Mouse (Mus musculus) liver, adult 2 months (tissue): ENCODE measurements around the gene Ccdc65. TPM values are rescaled to one million over a fixed set of nuclear protein-coding genes. Genes with fewer than 3 reads are reported as not detected.

ENCODE experiments used
- DNase-seq: peaks from one replicate; pipeline ENCODE4 v3.0.0-alpha.2; 2011; ENCODE audit warnings: low read depth, low spot score; ENCODE audit errors: extremely low read depth
- H3K27ac ChIP-seq: fragments of 200-500 bp; replicated peaks from 2 replicates; pipeline ENCODE4 v1.5.1; 2012; ENCODE audit warnings: low read depth, mild to moderate bottlenecking, control low read depth, inconsistent platforms, low read length; ENCODE audit not compliant: insufficient read depth
- H3K27me3 ChIP-seq: fragments of 200-500 bp; 2 replicates; pipeline ENCODE4 v1.6.1; 2012; ENCODE audit warnings: mild to moderate bottlenecking, moderate library complexity, low read length, inconsistent platforms; ENCODE audit not compliant: control insufficient read depth, insufficient read depth
- H3K36me3 ChIP-seq: fragments of 200-500 bp; 2 replicates; pipeline ENCODE4 v1.6.1; 2012; ENCODE audit warnings: low read length, inconsistent platforms; ENCODE audit not compliant: control insufficient read depth, insufficient read depth
- H3K4me1 ChIP-seq: fragments of 200-500 bp; 2 replicates; pipeline ENCODE4 v1.6.1; 2011; ENCODE audit warnings: low read length; ENCODE audit not compliant: control insufficient read depth, insufficient read depth
- H3K4me3 ChIP-seq: fragments of 200-500 bp; 2 replicates; pipeline ENCODE4 v1.5.1; 2011; ENCODE audit warnings: low read depth, mild to moderate bottlenecking, control low read depth, low read length, moderate library complexity; ENCODE audit not compliant: insufficient read depth
- H3K79me2 ChIP-seq: fragments of 200-500 bp; 2 replicates; pipeline ENCODE4 v1.6.1; 2012; ENCODE audit warnings: inconsistent platforms, mild to moderate bottlenecking, low read length, moderate library complexity; ENCODE audit not compliant: control insufficient read depth, insufficient read depth
- H3K9ac ChIP-seq: fragments of 200-500 bp; 2 replicates; pipeline ENCODE4 v1.6.1; 2012; ENCODE audit warnings: low read depth, mild to moderate bottlenecking, control low read depth, inconsistent platforms, low read length
- CTCF ChIP-seq: fragments of 200-500 bp; IDR thresholded peaks from 2 replicates; pipeline ENCODE4 v1.5.1; 2011; ENCODE audit warnings: low read depth, low read length, control low read depth
- POLR2A ChIP-seq: fragments of 200-500 bp; IDR thresholded peaks from 2 replicates; pipeline ENCODE4 v1.6.1; 2011; ENCODE audit warnings: low read length, control low read depth; ENCODE audit not compliant: insufficient read depth; ENCODE audit errors: extremely low read depth
- WGBS: fragments of 180-500 bp; shearing (Covaris S2); methylation state at CpG from one replicate; pipeline ENCODE4 v1.1.7; 2018; 5-methylcytosine and 5-hydroxymethylcytosine counted together
- polyA plus RNA-seq: library from polyadenylated mRNA; depleted of rRNA; stranded (reverse); fragments of >200 nt; gene quantifications from 2 replicates; pipeline ENCODE4 v1.2.3, GENCODE M21; 2012; rRNA removed
- total RNA-seq: library from RNA; depleted of rRNA; stranded (reverse); fragments of >200 nt; gene quantifications from 2 replicates; pipeline ENCODE4 v1.2.3, GENCODE M21; 2014; rRNA removed

Gene Ccdc65
- total and polyA plus RNA-seq, 2 experiments, result not detected

DNA sequence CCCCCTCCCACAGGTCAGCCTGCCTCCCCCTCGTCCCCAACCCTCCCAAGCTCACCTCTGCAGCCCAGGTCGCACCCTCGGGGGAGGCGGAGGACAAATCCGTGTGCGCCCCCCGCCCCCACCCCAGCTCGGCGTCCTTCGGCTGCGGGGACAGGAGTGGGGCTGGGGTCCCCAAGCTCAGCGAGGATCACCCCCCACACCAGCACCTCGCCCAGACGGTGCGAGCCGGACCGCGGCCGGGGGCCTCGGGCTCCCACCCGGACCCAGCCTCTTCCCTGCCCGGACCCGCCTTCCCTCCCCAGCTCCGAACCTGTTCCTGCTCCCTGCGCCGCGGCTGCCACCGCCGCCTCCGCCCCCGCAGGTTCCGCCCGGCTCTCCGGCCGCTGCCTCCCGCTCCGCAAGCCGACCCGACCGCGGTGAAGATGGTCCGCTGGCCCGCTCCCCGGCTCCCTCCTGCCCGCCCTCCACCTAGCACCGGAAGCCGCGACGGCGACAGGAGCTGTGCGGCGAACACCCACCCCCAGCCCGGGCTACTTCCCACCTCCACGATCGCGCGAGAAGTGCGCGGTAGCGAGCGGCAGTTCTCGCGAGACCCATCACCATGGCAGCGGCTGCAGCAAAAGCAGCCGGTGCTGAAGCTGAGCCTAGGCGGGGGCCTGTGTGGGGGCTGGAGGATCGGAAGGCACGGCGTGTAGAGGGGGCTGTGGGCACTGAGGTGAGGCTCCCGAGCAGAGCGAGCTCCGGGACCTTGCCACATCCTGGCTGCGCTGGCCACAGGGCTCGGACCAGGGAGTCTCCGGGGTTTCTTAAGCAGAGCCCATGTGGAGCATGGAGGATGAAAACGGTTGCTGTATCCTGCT lies 54.9 kb downstream of the Ccdc65 start, which contains the start of gene Arf3:
Gene Arf3 (minus strand): TSS at position 545 of the 860 bp plus-strand sequence.
- peak within 1 kb of the TSS; percentile 94 for H3K4me3 ChIP-seq
- TF ChIP-seq CTCF (no peak), POLR2A (peak; percentile 86)
- peak; percentile 68 for DNase-seq

DNA sequence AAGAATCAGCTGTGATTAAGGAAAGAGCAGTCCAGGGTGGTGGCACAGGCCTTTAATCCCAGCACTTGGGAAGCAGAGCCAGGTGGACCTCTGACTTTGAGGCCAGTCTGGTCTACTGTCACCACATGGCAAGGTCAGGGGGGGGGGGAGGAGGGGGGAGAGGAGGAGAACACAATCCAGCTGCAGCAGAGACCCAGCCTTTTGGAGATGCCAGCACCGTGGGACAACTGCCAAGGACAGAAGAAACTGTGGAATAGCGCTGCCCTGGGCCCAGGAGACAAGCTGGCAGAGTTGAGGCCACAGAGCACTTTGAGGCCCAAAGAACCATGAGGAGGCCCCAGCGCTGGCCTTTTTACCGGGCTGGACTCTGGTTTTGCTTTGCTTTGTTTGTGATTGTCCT lies 57.9 kb downstream of the Ccdc65 start:
- TF ChIP-seq CTCF, result no peak
- TF ChIP-seq POLR2A, result no peak
- Histone ChIP-seq H3K79me2 (peaks cover 19% of the 10 kb centered on the region), H3K9ac (no peak overlapping the region), H3K4me1 (peaks cover 3% of the 10 kb centered on the region), H3K36me3 (no peaks in the 10 kb centered on the region), H3K4me3 (no peak overlapping the region), H3K27me3 (no peaks in the 10 kb centered on the region), H3K27ac (no peak overlapping the region)
- 68% methylated on average over 4 of the region's 4 CpGs for WGBS
- no peak for DNase-seq

More for the DNA sequence above, 54.9 kb downstream of the Ccdc65 start, which contains the start of gene Arf3:
- no peaks in the 10 kb centered on the region for H3K36me3 ChIP-seq
- peak within 1 kb of the TSS; percentile 96 for H3K9ac ChIP-seq
- H3K79me2 ChIP-seq, result peaks cover 28% of the 10 kb centered on the region
- 1% methylated on average over 66 of the region's 76 CpGs for WGBS
- no peaks in the 10 kb centered on the region for H3K27me3 ChIP-seq
- H3K4me1 ChIP-seq, result peaks cover 3% of the 10 kb centered on the region
- H3K27ac ChIP-seq, result peak within 1 kb of the TSS; percentile 54

DNA sequence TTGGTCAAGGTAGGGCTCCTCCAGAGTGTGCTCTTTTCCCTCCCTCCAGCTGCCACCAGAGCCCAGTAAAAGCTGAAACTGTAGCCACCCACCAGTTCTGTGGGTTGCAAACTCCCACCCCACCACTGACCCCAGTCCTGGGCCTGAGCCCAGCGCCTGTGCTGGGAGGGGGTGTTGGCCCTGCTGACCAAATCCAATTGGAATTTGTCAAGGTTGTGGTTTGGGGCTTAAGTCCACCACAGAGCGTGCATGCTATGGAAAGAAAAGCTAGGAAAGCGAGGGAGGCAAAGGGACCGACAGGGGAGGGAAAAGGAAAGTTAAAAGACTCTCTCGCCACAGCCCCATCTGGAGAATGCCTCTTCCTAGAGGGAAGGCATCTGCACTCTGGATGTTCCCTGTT lies 60.3 kb downstream of the Ccdc65 start:
- peaks cover 10% of the 10 kb centered on the region for H3K4me1 ChIP-seq
- TF ChIP-seq CTCF, result no peak
- 0 out of 2 replicates have a peak, but pooled peaks cover 4% of the 10 kb centered on the region for H3K27me3 ChIP-seq
- no peak overlapping the region for H3K4me3 ChIP-seq
- WGBS, result 74% methylated on average over 5 of the region's 5 CpGs
- H3K27ac ChIP-seq, result no peak overlapping the region
- H3K79me2 ChIP-seq, result no peaks in the 10 kb centered on the region
- no peaks in the 10 kb centered on the region for H3K36me3 ChIP-seq
- no peak for DNase-seq
- no peak overlapping the region for H3K9ac ChIP-seq

DNA sequence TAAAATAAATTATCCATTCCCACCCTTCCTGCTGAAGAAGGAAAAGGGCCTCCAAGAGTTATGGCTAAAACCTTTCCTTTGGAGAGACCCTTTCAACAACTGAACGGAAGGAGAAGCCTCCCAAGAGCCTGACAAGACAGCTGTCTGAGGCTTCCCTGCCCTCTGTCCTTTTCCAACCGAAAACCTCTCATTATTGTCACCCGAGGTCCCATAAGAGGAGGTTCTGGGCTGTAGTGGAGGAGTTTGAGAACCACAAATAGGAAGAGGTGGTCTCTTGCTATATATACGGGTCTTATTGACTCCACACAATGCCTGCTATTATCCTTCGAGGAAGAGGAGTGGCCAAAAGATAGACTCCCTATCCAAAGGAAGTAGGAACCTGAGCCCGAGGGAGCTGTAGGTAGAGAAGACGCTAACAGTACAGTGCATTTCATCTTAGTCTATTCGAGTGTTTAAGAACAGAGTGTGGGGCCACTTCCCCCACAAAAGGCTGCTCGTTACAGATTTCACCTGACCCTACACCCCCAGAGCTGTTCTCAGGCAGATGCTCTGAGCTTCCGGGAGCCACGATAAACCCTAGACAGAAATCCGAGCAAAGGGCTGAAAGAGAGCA lies 63.9 kb downstream of the Ccdc65 start:
- Histone ChIP-seq H3K4me1 (peaks cover 7% of the 10 kb centered on the region; the same call in 1 of the 2 replicates), H3K27me3 (peaks cover 12% of the 10 kb centered on the region), H3K79me2 (no peaks in the 10 kb centered on the region), H3K9ac (no peak overlapping the region), H3K4me3 (no peak overlapping the region), H3K36me3 (no peaks in the 10 kb centered on the region), H3K27ac (no peak overlapping the region)
- WGBS, result 25% methylated on average over 12 of the region's 12 CpGs
- TF ChIP-seq CTCF (no peak), POLR2A (no peak)
- DNase-seq, result no peak

DNA sequence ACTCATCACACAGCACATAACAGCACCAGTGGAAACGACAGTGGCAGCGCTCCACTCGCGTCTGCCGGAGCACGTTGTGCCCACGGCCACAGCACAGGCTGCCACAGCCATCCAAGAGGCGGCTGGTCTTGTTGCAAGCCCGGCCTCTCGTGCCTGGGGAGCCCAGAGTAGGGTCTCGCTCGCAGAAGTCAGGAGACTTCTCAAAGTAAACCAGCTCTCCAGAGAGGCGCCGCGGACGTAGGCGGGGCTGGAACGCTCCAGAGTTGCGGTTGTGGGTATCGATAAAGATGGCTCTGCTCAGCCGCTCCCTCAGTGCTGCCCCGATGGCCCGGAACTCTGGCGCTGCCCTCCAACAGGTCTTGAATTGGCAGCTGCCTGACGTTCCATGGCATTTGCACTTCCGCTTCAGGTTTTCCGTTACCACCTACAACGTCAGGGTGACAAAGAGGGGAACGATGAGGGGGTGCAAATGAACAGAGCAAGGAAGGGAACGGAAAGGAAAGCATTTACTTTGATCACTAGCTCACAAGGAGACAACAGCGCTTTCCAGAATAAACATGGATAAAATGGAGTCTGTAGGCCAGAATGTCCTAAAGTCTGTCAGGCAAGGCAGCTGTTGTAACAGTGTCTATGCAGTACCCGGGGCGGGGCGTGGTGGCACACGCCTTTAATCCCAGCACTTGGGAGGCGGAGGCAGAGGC lies 64.7 kb downstream of the Ccdc65 start:
- H3K79me2 ChIP-seq, result no peaks in the 10 kb centered on the region
- TF ChIP-seq CTCF, result no peak
- no peak for TF ChIP-seq POLR2A
- peak; percentile 15 for DNase-seq
- H3K27ac ChIP-seq, result no peak overlapping the region
- H3K4me1 ChIP-seq, result peaks cover 7% of the 10 kb centered on the region; the same call in 1 of the 2 replicates
- peak overlapping the region; percentile 50; the same call in 1 of the 2 replicates for H3K9ac ChIP-seq
- H3K4me3 ChIP-seq, result peak overlapping the region; percentile 35; the same call in 1 of the 2 replicates
- H3K27me3 ChIP-seq, result peaks cover 19% of the 10 kb centered on the region
- 5% methylated on average over 36 of the region's 36 CpGs for WGBS
- no peaks in the 10 kb centered on the region for H3K36me3 ChIP-seq

Other genes starting within 250 kb of the Ccdc65 start
- gene OR5BS1P, start 238.3 kb upstream of the Ccdc65 start, total RNA-seq, result not detected in 2 replicates
- not detected in 2 replicates for gene OR5BS1P, start 238.3 kb upstream of the Ccdc65 start, polyA plus RNA-seq
- not detected in 2 replicates for gene Lalba, start 225.5 kb upstream of the Ccdc65 start, total RNA-seq
- not detected in 2 replicates for gene Lalba, start 225.5 kb upstream of the Ccdc65 start, polyA plus RNA-seq
- gene Olfr279, start 215.8 kb upstream of the Ccdc65 start, total RNA-seq, result not detected in 2 replicates
- gene Olfr279, start 215.8 kb upstream of the Ccdc65 start, polyA plus RNA-seq, result not detected in 2 replicates
- 17.9 and 22.2 TPM in 2 replicates for gene Kansl2, start 173.9 kb upstream of the Ccdc65 start, total RNA-seq
- 18.0 and 21.9 TPM in 2 replicates for gene Kansl2, start 173.9 kb upstream of the Ccdc65 start, polyA plus RNA-seq
- 13.5 and 13.8 TPM in 2 replicates for gene Ccnt1, start 137.3 kb upstream of the Ccdc65 start, total RNA-seq
- 5.4 and 7.4 TPM in 2 replicates for gene Ccnt1, start 137.3 kb upstream of the Ccdc65 start, polyA plus RNA-seq
- not detected in 2 replicates for gene 4930415O20Rik, start 137.2 kb upstream of the Ccdc65 start, total RNA-seq
- not detected in 2 replicates for gene 4930415O20Rik, start 137.2 kb upstream of the Ccdc65 start, polyA plus RNA-seq
- 8.9 and 11.8 TPM in 2 replicates for gene Adcy6, start 98.1 kb upstream of the Ccdc65 start, total RNA-seq
- gene Adcy6, start 98.1 kb upstream of the Ccdc65 start, polyA plus RNA-seq, result 13.7 and 16.3 TPM in 2 replicates
- 0.27 and 0.28 TPM in 2 replicates for gene Cacnb3, start 77.4 kb upstream of the Ccdc65 start, total RNA-seq
- 0.75 and 0.86 TPM in 2 replicates for gene Cacnb3, start 77.4 kb upstream of the Ccdc65 start, polyA plus RNA-seq
- 27.6 and 33.9 TPM in 2 replicates for gene Ddx23, start 45.3 kb upstream of the Ccdc65 start, total RNA-seq
- gene Ddx23, start 45.3 kb upstream of the Ccdc65 start, polyA plus RNA-seq, result 15.4 and 18.8 TPM in 2 replicates
- gene Rnd1, start 30.7 kb upstream of the Ccdc65 start, total RNA-seq, result 20.0 and 23.2 TPM in 2 replicates
- gene Rnd1, start 30.7 kb upstream of the Ccdc65 start, polyA plus RNA-seq, result 7.4 and 21.3 TPM in 2 replicates
- 22.4 and 26.6 TPM in 2 replicates for gene Fkbp11, start 20.0 kb downstream of the Ccdc65 start, total RNA-seq
- 12.2 and 22.4 TPM in 2 replicates for gene Fkbp11, start 20.0 kb downstream of the Ccdc65 start, polyA plus RNA-seq
- 10.5 and 14.0 TPM in 2 replicates for gene Arf3, start 55.0 kb downstream of the Ccdc65 start, total RNA-seq
- gene Arf3, start 55.0 kb downstream of the Ccdc65 start, polyA plus RNA-seq, result 41.3 and 43.0 TPM in 2 replicates
- gene Wnt10b, start 69.9 kb downstream of the Ccdc65 start, total RNA-seq, result 0.47 TPM in 1 of 2 replicates, not detected in the other
- not detected in 2 replicates for gene Wnt10b, start 69.9 kb downstream of the Ccdc65 start, polyA plus RNA-seq
- not detected in 2 replicates for gene Wnt1, start 81.7 kb downstream of the Ccdc65 start, total RNA-seq
- not detected in 2 replicates for gene Wnt1, start 81.7 kb downstream of the Ccdc65 start, polyA plus RNA-seq
- 0.13 TPM in 1 of 2 replicates, not detected in the other for gene Ddn, start 101.3 kb downstream of the Ccdc65 start, total RNA-seq
- gene Ddn, start 101.3 kb downstream of the Ccdc65 start, polyA plus RNA-seq, result not detected in 2 replicates
- gene Prkag1, start 123.3 kb downstream of the Ccdc65 start, total RNA-seq, result 40.1 and 41.4 TPM in 2 replicates
- 35.6 and 37.7 TPM in 2 replicates for gene Prkag1, start 123.3 kb downstream of the Ccdc65 start, polyA plus RNA-seq
- 6.6 and 10.1 TPM in 2 replicates for gene Kmt2d, start 163.0 kb downstream of the Ccdc65 start, total RNA-seq
- gene Kmt2d, start 163.0 kb downstream of the Ccdc65 start, polyA plus RNA-seq, result 7.1 and 10.3 TPM in 2 replicates
- 0.94 and 1.8 TPM in 2 replicates for gene Rhebl1, start 186.3 kb downstream of the Ccdc65 start, total RNA-seq
- 0.35 and 0.37 TPM in 2 replicates for gene Rhebl1, start 186.3 kb downstream of the Ccdc65 start, polyA plus RNA-seq
- under 0.01 and 0.13 TPM in 2 replicates for gene Dhh, start 190.3 kb downstream of the Ccdc65 start, total RNA-seq
- gene Dhh, start 190.3 kb downstream of the Ccdc65 start, polyA plus RNA-seq, result 0.18 and 0.45 TPM in 2 replicates
- 24.3 and 28.8 TPM in 2 replicates for gene Lmbr1l, start 210.0 kb downstream of the Ccdc65 start, total RNA-seq
- gene Lmbr1l, start 210.0 kb downstream of the Ccdc65 start, polyA plus RNA-seq, result 21.3 and 32.4 TPM in 2 replicates
- 49.9 and 99.4 TPM in 2 replicates for gene Tuba1b, start 226.4 kb downstream of the Ccdc65 start, total RNA-seq
- 151 and 183 TPM in 2 replicates for gene Tuba1b, start 226.4 kb downstream of the Ccdc65 start, polyA plus RNA-seq
- not detected in 2 replicates for gene Gm49450, start 245.3 kb downstream of the Ccdc65 start, total RNA-seq
- 2.9 and 3.1 TPM in 2 replicates for gene Gm49450, start 245.3 kb downstream of the Ccdc65 start, polyA plus RNA-seq
- 8.4 and 12.9 TPM in 2 replicates for gene Tuba1a, start 245.5 kb downstream of the Ccdc65 start, total RNA-seq
- gene Tuba1a, start 245.5 kb downstream of the Ccdc65 start, polyA plus RNA-seq, result 10.7 and 13.7 TPM in 2 replicates